Mouse (Mus musculus) urinary bladder, postnatal 14 days (tissue): Measurements from ENCODE around the gene Pkd1l2.

Source experiments
- DNase-seq: peaks from one replicate; pipeline ENCODE4 v3.0.0; 2021; ENCODE audit warnings: low spot score

Gene Pkd1l2

GRCm38 (mm10) chr8:117085521-117085920 lies 3.3 kb upstream of the Pkd1l2 start:
- DNase-seq, result peak; percentile 80

GRCm38 (mm10) chr8:117082947-117083559 lies 804 bp upstream of the Pkd1l2 start:
- no peak for DNase-seq

DNA sequence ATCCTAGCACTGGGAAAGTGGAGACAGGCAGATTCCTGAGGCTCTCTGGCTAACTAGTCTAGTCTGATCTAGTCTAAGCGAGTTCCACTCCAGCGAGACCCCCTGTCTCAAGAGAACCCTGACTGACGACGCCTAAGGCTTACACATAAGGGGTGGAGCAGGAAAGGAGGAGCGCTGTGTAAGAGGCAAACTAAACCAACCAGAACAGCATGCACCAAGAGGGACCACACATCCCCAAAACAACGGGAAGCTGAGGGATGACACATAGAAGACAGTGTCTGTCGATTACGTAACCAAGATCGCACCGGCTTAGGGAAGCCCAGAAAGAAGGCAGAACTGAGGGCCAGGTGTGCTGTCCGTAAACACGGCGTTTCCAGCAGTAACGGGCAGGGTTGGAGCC lies 2.6 kb downstream of the Pkd1l2 start:
- DNase-seq, result no peak

GRCm38 (mm10) chr8:117078367-117078926 lies 3.8 kb downstream of the Pkd1l2 start:
- DNase-seq, result no peak

GRCm38 (mm10) chr8:117074350-117075182 lies 7.7 kb downstream of the Pkd1l2 start:
- no peak for DNase-seq

DNA sequence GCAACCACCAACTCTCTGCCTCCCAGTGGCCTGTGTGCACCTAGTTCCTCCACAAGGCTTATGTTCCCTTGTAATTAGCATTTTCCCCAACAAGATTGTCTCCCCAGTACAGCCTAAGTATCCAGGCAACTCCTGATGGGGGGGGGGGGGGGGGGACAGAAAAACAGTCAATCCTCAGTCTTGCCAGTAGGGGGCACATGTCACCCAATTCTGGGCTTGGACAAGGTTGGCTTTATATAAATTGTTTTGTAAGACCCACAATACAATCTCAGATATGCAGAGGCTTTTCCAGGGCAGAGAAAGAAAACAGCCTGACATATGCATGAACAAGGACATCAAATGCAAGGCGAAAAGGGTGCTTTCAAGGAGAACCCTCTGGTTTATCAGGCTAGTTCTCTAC lies 12.5 kb downstream of the Pkd1l2 start:
- DNase-seq, result peak; percentile 28

DNA sequence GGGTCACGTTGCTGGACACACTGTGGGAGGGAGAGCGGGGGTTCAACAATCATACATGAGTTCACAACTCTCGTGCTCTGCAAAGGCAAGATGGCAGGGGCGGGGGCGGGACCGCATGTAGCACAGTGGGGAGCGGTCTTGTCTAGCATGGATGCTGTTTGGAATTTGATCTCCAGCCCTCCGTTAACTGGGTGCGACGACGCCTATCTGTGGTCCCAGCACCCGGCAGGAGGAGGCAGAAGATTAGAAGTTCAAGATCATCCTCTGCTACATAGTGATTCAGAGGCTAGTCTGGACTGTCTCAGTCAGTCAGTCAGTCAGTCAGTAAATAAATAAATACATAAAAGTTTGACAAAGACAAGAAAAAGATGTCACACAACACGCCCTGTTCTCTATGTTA lies 14.0 kb downstream of the Pkd1l2 start:
- DNase-seq, result no peak

GRCm38 (mm10) chr8:117067396-117067795 lies 14.9 kb downstream of the Pkd1l2 start:
- no peak for DNase-seq

DNA sequence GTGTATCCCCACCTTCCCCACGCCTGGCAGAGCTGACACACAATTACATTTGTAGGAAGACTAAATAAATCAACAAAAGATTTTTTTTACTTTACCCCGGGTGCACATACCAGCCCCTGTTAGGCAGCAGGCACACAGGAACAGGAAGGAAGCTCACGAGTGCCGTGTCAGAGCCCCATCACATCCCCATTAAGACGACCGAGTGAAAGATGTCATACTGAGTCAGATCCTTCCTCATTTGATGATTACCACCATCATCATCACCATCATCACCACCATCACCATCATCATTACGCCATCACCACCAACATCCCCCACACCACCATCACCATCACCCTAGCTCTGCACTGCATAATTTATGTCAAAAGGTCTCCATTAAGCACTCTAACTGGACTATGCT lies 15.3 kb downstream of the Pkd1l2 start:
- no peak for DNase-seq

GRCm38 (mm10) chr8:117061180-117061880 lies 20.9 kb downstream of the Pkd1l2 start:
- no peak for DNase-seq

DNA sequence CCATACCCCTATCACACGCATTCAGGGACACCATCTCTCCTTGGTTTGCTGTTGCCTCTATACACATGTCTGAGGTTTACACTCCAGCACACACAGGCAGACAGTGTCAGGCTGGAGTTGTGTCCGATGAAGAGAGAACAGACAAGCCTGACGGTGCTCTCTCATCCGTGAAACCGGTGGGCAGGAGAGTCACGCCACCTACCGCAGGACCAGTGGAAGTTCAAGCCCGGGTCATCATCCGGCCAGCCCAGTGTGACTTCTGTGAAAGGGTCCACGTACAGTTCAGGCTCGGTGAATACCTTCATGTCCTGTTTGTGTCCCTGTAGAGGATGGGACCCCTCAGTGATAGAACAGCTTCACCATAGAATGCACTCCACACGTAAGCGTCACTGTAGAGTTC lies 21.9 kb downstream of the Pkd1l2 start:
- no peak for DNase-seq

DNA sequence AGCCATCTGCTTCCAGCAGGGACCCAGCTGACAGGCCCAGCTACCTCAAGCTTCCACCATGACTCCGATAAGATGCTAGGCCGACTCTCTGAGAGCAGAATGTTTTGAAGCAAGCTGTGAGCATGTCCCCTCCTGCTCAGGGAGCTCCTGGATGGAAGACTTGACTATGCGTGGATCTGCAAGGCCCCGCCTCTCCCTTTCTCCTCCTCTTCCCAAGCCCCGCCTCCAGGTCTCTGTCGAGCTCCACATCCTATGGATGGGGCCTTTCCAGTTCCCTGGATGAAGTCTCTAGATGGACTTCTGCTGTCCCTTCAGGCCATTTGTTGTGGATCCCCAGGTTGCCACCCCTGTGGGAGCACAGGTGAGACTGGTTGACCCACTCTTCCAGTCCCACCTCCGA lies 23.2 kb downstream of the Pkd1l2 start:
- DNase-seq, result no peak

DNA sequence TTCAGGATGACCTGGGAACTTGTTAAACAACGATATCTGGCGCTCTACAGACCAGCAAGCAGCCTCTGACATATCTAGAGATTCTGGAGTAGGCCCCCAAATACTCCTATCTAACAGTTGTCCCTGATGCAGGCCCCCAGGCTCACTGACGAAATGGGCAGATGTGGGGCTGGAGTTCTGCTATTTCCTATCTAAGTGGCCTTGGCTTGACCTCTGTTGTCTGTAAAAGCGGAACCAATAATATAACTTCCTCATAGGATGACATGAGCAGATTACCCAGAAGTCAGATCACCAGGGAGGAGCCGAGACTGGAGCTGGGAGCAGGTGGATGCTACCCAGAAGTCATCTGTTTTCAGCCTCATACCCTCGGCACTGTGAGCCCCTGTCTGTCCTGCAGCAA lies 27.2 kb downstream of the Pkd1l2 start:
- DNase-seq, result no peak

DNA sequence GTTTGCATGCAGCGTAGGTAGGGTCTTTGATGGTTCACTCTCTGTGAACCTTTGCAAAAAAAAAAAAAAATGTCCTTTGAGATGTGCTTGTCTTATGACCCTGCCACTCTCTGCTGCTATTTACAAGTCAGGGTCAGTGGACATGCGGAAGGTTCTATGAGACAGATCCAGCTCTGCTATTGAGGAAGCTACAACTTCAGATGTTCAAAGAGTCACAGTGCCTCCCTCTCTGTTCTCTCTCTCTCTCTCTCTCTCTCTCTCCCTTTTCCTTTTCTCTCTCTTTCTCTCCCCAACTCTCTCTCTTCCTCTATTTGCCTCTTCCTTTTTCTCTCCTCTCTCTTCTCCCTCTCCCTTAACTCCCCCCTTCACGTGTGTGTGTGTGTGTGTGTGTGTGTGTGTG lies 28.1 kb downstream of the Pkd1l2 start:
- DNase-seq, result no peak

DNA sequence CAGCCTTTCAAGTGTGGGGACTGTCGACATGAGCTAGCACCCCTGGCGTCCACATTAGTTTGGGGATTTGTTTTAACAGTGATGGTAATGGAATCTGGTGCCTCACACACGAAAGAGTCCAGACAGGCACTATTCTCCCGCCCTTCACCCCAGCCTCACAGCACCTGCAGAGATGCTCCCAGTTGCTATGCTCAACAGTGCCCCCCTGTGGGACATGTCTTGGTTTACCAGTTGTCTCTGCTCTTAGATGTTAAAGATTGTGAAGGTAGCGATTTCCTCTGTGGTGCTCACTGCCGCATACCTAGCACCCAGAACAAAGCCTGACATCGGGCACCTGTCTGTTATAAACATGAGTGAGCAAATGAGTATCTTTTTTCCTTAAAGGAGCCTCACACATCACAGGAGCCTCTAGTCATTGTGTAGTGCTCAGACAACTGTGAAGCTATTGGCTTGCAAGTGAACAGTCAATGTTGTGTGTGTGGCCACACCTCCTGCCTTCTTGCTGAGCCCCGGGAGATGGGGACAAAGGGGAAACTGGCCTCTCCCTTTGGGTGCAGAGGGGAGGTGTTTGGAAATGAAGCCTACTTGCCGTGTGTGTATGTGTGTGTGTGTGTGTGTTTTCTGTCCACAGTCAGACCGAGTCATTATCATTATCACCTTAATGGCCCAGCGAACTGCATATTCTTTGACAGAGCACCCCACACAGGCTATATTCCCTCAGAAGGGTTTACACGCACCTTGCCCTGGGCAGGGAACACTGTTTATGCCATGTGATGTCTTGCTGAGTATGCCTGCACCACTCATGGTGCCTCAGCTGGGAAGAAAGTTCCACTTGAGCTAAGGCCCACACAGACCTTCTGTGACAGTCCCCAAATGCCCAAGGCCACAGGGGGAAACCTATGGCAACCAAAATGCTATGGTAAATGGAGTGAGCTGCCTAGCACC lies 28.8 kb downstream of the Pkd1l2 start:
- peak; percentile 31 for DNase-seq

GRCm38 (mm10) chr8:117051316-117051715 lies 30.9 kb downstream of the Pkd1l2 start:
- DNase-seq, result no peak

DNA sequence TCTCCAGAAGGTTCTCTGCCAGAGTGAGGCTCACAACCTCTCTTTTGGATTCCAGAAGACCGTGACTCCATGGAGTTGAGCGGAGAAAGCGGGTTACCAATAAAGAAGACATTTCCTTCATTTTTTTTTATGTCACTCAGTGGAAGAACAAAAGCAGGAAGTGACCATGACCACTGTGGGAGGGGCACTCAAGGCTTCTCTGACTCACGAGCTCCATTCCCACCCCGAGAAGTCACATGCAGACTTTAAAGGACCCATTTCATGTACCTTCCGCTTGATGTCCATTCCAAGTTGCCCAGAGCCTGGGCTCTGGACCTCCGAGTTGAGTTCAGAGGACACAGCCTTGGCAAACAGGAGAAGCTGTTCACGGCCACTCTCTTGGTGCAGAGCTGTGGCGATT lies 31.5 kb downstream of the Pkd1l2 start:
- no peak for DNase-seq

DNA sequence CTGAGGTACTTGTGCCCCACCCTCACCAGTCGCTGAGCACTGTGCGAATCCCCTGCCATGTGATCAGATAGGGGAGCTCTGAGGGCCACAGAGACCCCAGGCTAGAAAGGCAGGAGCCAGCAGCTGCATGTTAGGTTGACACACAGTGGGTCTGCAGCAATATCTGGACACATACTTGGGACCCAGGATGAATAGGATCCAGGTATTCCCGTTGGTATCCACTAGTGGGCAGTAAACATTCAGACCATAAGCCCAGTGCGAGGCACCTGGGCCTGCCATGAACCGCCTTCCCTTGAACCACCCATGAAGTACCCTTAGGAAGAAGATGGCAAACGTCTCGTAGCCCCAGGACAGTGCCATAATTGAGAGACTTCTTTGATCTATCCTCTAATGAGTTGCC lies 32.8 kb downstream of the Pkd1l2 start:
- no peak for DNase-seq

DNA sequence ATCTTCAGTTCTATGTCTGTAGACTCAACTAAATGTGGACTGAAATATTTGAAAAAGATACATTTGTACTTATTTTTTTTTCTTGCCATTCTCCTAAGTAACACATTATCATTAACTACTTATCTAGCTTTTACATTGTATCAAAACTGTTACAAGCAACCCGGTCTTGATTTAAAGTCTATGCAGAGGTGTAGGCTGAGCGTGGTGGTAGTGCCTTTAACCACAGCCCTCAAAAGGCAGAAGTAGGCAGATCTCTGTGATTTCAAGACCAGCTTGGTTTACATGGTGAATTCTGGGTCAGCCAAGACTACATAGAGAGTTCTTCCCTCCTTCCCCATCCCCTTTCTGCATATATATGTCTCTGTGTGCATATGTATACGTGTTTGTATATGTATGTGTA lies 38.7 kb downstream of the Pkd1l2 start:
- DNase-seq, result no peak

DNA sequence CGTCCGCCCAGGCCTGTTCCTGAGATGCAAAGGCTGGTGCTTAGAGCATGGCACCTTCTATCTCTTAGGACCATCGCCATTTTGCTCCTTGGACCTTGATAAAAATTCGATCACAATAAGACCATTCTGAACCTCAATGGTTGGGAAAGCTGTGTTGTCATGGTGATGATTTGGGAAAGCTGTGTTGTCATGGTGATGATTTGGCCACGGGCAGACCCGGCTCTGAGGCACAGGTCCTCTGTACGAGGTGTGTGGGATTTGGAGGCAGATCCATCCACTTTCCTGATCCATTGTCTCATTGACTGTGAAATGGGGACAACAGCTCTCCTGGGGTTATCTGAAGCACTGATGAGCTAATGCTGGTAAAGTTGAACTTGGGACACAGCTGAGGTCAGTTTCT lies 42.4 kb downstream of the Pkd1l2 start:
- DNase-seq, result no peak

DNA sequence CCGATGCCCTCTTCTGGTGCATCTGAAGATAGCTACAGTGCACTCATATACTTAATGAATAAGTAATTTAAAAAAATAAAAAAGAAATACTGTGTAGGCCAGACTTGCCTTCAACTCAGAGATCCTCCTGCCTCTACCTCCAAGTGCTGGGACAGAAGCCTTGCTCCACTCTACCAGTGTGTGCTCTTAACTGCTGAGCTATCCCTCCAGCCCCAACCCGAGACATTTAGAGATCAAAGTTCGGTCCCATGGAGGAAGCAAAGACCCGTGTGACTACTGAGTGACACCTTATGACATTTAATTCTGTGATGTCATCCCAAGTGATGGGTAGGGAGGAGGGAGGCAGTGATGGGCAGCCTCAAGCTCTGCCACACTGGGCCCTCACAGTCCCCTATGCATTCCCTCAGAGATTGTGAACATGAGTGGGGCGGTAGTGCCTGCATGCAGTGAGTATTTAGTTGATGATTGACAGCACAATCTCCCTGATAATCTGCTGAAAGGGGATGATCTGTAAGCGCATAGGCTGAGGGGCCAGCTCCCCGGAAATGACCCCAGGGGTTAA lies 44.8 kb downstream of the Pkd1l2 start:
- no peak for DNase-seq
